12 mouse cellular contexts compared by ENCODE assay signal in genomic region chr3:86796716-86797115, GRCm38 (mm10).
A peak's percentile ranks its signal among the peaks of the same experiment; 100 is the strongest.
DNase-seq lines count a peak whose midpoint lies in the region; ATAC-seq and TF ChIP-seq lines count a peak whose summit lies in the region.
"Had no signal": no experiment of that assay in that cellular context is flagged by ENCODE, and none has a peak within 500 bp of the region (broad histone marks: within the 10 kb centered on the region; RNA-seq: fewer than 3 reads in every experiment).

No protein-coding gene starts in this region.

- no peak overlapping the region for H3K4me3 ChIP-seq in gastrocnemius, adult 2 months
- H3K4me3 ChIP-seq in midbrain, postnatal 0 days (ENCODE audit: low read depth, low read length), result no peak overlapping the region
- no peak overlapping the region for H3K4me3 ChIP-seq in midbrain, embryonic 11.5 days (ENCODE audit: low read depth, low read length)
- H3K4me3 ChIP-seq in embryonic fibroblast, embryonic 13.5 days (ENCODE audit: insufficient read depth, low read length), result no peak overlapping the region
- H3K4me3 ChIP-seq: embryonic facial prominence, embryonic 13.5 days; hindbrain, embryonic 15.5 days had no signal

- H3K36me3 ChIP-seq in midbrain, postnatal 0 days (ENCODE audit: insufficient read depth, low read length), result peaks cover 35% of the 10 kb centered on the region
- peaks cover 4% of the 10 kb centered on the region; the same call in 1 of the 2 replicates for H3K36me3 ChIP-seq in midbrain, embryonic 11.5 days (ENCODE audit: control insufficient read depth, insufficient read depth, low read length)

- no peak for TF ChIP-seq POLR2A in embryonic fibroblast, embryonic 13.5 days (IDR thresholded peaks at IDR 0.05; ENCODE audit: low read depth, low read length)

- 39% methylated on average over 6 of the region's 6 CpGs for WGBS in midbrain, postnatal 0 days
- WGBS in midbrain, embryonic 11.5 days, result 42% methylated on average over 6 of the region's 6 CpGs

- intact Hi-C loops in gastrocnemius, adult 2 months (cut with DNase I), result loop anchor here (10.0 kb wide), 1 partner anchor 178 kb away; no protein-coding TSS in a partner anchor
- intact Hi-C loops in gastrocnemius, postnatal 36 days (cut with DNase I), result no loop called here

- H3K9ac ChIP-seq in midbrain, postnatal 0 days (replicated peaks; ENCODE audit: low read length, poor library complexity, severe bottlenecking), result no peak overlapping the region
- H3K9ac ChIP-seq in midbrain, embryonic 11.5 days (ENCODE audit: low read length), result no peak overlapping the region
- H3K9ac ChIP-seq: embryonic facial prominence, embryonic 13.5 days; hindbrain, embryonic 15.5 days had no signal

- no peaks in the 10 kb centered on the region for H3K4me1 ChIP-seq in midbrain, postnatal 0 days (ENCODE audit: insufficient read depth, low read length)
- no peaks in the 10 kb centered on the region for H3K4me1 ChIP-seq in midbrain, embryonic 11.5 days (ENCODE audit: control insufficient read depth, insufficient read depth, low read length)
- peaks cover 20% of the 10 kb centered on the region for H3K4me1 ChIP-seq in embryonic fibroblast, embryonic 13.5 days (ENCODE audit: control insufficient read depth, insufficient read depth, low read length)

- TF ChIP-seq CTCF in gastrocnemius, adult 2 months (IDR thresholded peaks at IDR 0.05), result peak; percentile 56
- TF ChIP-seq CTCF in midbrain, postnatal 0 days (IDR thresholded peaks at IDR 0.05), result peak; percentile 79
- peak; percentile 61; the same call in 1 of the 2 replicates for TF ChIP-seq CTCF in embryonic fibroblast, embryonic 13.5 days (IDR thresholded peaks at IDR 0.05; ENCODE audit: borderline replicate concordance, insufficient read depth, low read length)

- no peak overlapping the region for H3K4me2 ChIP-seq in midbrain, postnatal 0 days (ENCODE audit: low read depth, low read length, poor library complexity, severe bottlenecking)
- no peak overlapping the region for H3K4me2 ChIP-seq in midbrain, embryonic 11.5 days
- H3K4me2 ChIP-seq: embryonic facial prominence, embryonic 13.5 days; hindbrain, embryonic 15.5 days had no signal

- DNase-seq in gastrocnemius, adult 2 months, result no peak
- no peak for DNase-seq in gastrocnemius, postnatal 36 days
- DNase-seq in midbrain, postnatal 0 days (ENCODE audit: low spot score), result no peak
- no peak for DNase-seq in midbrain, embryonic 11.5 days (ENCODE audit: low spot score, missing footprints)
- peak; percentile 68 for DNase-seq in retina, embryonic 14.5 days (ENCODE audit: low spot score)
- DNase-seq in cerebellum, postnatal 4 days (ENCODE audit: low spot score in 2 of 2), result no peak
- DNase-seq in right cerebral cortex, postnatal 4 days, result no peak
- DNase-seq: right cerebral cortex, adult 18-20 months had no signal

- no peak for ATAC-seq in midbrain, postnatal 0 days (ENCODE audit: low FRiP score)
- no peak for ATAC-seq in midbrain, embryonic 11.5 days (ENCODE audit: low FRiP score)

- no peaks in the 10 kb centered on the region for H3K27me3 ChIP-seq in midbrain, postnatal 0 days (ENCODE audit: insufficient read depth, low read length)
- no peaks in the 10 kb centered on the region for H3K27me3 ChIP-seq in midbrain, embryonic 11.5 days (ENCODE audit: control insufficient read depth, insufficient read depth, low read length)
- H3K27me3 ChIP-seq: embryonic facial prominence, embryonic 13.5 days; hindbrain, embryonic 15.5 days had no signal

- no peaks in the 10 kb centered on the region for H3K9me3 ChIP-seq in midbrain, postnatal 0 days (ENCODE audit: low read length)
- no peaks in the 10 kb centered on the region for H3K9me3 ChIP-seq in midbrain, embryonic 11.5 days (ENCODE audit: control insufficient read depth, low read length)
- H3K9me3 ChIP-seq: embryonic facial prominence, embryonic 13.5 days; hindbrain, embryonic 15.5 days had no signal

- H3K27ac ChIP-seq in gastrocnemius, adult 2 months, result no peak overlapping the region
- H3K27ac ChIP-seq in midbrain, postnatal 0 days (ENCODE audit: low read depth, low read length), result no peak overlapping the region
- no peak overlapping the region for H3K27ac ChIP-seq in midbrain, embryonic 11.5 days (ENCODE audit: low read depth, low read length)
- H3K27ac ChIP-seq in embryonic fibroblast, embryonic 13.5 days (ENCODE audit: insufficient read depth, low read length), result no peak overlapping the region
- H3K27ac ChIP-seq: embryonic facial prominence, embryonic 13.5 days; hindbrain, embryonic 15.5 days; macrophage had no signal
